Mouse (Mus musculus) myocyte (in vitro differentiated cells): ENCODE results near the gene Ppara.

Source experiments
- CEBPB ChIP-seq: IDR thresholded peaks from 2 replicates; pipeline ENCODE4 v1.6.1; 2011; ENCODE audit warnings: mild to moderate bottlenecking, moderate library complexity; ENCODE audit not compliant: poor library complexity, insufficient read depth, severe bottlenecking
- E2F4 ChIP-seq: IDR thresholded peaks from one replicate; pipeline ENCODE4 v1.6.1; 2011; ENCODE audit warnings: mild to moderate bottlenecking, control low read depth, moderate library complexity; ENCODE audit not compliant: insufficient read depth
- MAX ChIP-seq: IDR thresholded peaks from one replicate; pipeline ENCODE4 v1.6.1; 2011; ENCODE audit warnings: low read depth, mild to moderate bottlenecking, control low read depth
- MYOD1 ChIP-seq, 3 experiments: IDR thresholded peaks; one replicate each; pipeline ENCODE4 v1.6.1; 2011; ENCODE audit warnings: control low read depth in 2 of 3, low read depth in 2 of 3, mild to moderate bottlenecking in 2 of 3, moderate library complexity in 1 of 3; ENCODE audit not compliant: insufficient read length in 2 of 3, control insufficient read depth in 1 of 3
- POLR2A ChIP-seq: IDR thresholded peaks from one replicate; pipeline ENCODE4 v1.6.1; 2011; ENCODE audit warnings: low read depth, mild to moderate bottlenecking, control low read depth, moderate library complexity; ENCODE audit not compliant: insufficient read length
- POLR2AphosphoS2 ChIP-seq: IDR thresholded peaks from one replicate; pipeline ENCODE4 v1.6.1; 2011; ENCODE audit warnings: low read depth, control low read depth; ENCODE audit not compliant: insufficient read length
- TCF12 ChIP-seq: IDR thresholded peaks from one replicate; pipeline ENCODE4 v1.6.1; 2011; ENCODE audit warnings: mild to moderate bottlenecking, control low read depth; ENCODE audit not compliant: poor library complexity, insufficient read depth, severe bottlenecking
- USF1 ChIP-seq: IDR thresholded peaks from one replicate; pipeline ENCODE4 v1.6.1; 2011; ENCODE audit warnings: low read depth, mild to moderate bottlenecking, control low read depth, moderate library complexity

GRCm38 (mm10) chr15:85822011-85822359, 87.2 kb downstream of the Ppara start:
- TF ChIP-seq USF1 (no peak), POLR2AphosphoS2 (no peak), CEBPB (no peak), POLR2A (no peak), TCF12 (no peak), E2F4 (no peak), MAX (no peak), MYOD1 (IDR thresholded peaks at IDR 0.05; ENCODE audit: control insufficient read depth in 1 of 3, insufficient read length in 2 of 3, low read depth in 2 of 3) (no peak)
